Mouse (Mus musculus) C2C12 (cell line): Measurements from ENCODE around the gene Lbx2. TPM values are rescaled to one million over a fixed set of nuclear protein-coding genes. Genes with fewer than 3 reads are reported as not detected.

Source experiments
- H3K27me3 ChIP-seq: one replicate; pipeline ENCODE4 v1.6.1; 2011; ENCODE audit not compliant: control insufficient read depth, insufficient read depth, insufficient read length
- H3K36me3 ChIP-seq: one replicate; pipeline ENCODE4 v1.6.1; 2011; ENCODE audit not compliant: control insufficient read depth, insufficient read depth
- H3K4me3 ChIP-seq: one replicate; pipeline ENCODE4 v1.5.1; 2011; ENCODE audit warnings: mild to moderate bottlenecking, control low read depth; ENCODE audit not compliant: poor library complexity, insufficient read depth, severe bottlenecking
- H3K79me2 ChIP-seq: one replicate; pipeline ENCODE4 v1.6.1; 2011; ENCODE audit not compliant: control insufficient read depth, insufficient read depth
- H3K79me3 ChIP-seq: one replicate; pipeline ENCODE4 v1.6.1; 2011; ENCODE audit warnings: low read depth, control low read depth
- H3ac ChIP-seq: one replicate; pipeline ENCODE3; 2011; ENCODE audit warnings: low read depth; ENCODE audit not compliant: control insufficient read depth, insufficient read length
- CEBPB ChIP-seq: IDR thresholded peaks from one replicate; pipeline ENCODE4 v1.6.1; 2011; ENCODE audit warnings: low read depth, mild to moderate bottlenecking, control low read depth, moderate library complexity
- CTCF ChIP-seq: IDR thresholded peaks from one replicate; pipeline ENCODE4 v1.5.1; 2011; ENCODE audit not compliant: control insufficient read depth, insufficient read depth, insufficient read length
- FOSL1 ChIP-seq: IDR thresholded peaks from one replicate; pipeline ENCODE4 v1.8.0; 2011; ENCODE audit warnings: mild to moderate bottlenecking, low read length; ENCODE audit not compliant: poor library complexity, insufficient read depth, severe bottlenecking
- MAX ChIP-seq: IDR thresholded peaks from one replicate; pipeline ENCODE4 v1.6.1; 2011; ENCODE audit warnings: mild to moderate bottlenecking, control low read depth
- MYOD1 ChIP-seq: IDR thresholded peaks from one replicate; pipeline ENCODE4 v1.6.1; 2011; ENCODE audit warnings: low read depth; ENCODE audit not compliant: control insufficient read depth, insufficient read length
- MYOG ChIP-seq: IDR thresholded peaks from one replicate; pipeline ENCODE4 v1.6.1; 2011; ENCODE audit not compliant: control insufficient read depth, insufficient read length; ENCODE audit errors: extremely low read depth
- USF1 ChIP-seq: IDR thresholded peaks from one replicate; pipeline ENCODE4 v1.6.1; 2011; ENCODE audit warnings: low read depth, mild to moderate bottlenecking, control low read depth, moderate library complexity
- polyA plus RNA-seq: library from polyadenylated mRNA; unstranded; fragments of >200 nt; fragmentation: generic; extraction: Trizol; gene quantifications from one replicate; pipeline ENCODE4 v1.2.1, GENCODE M21; 2012; ENCODE audit warnings: missing spikeins

The Lbx2 gene
- polyA plus RNA-seq, 1 experiment = 0.11 TPM

DNA sequence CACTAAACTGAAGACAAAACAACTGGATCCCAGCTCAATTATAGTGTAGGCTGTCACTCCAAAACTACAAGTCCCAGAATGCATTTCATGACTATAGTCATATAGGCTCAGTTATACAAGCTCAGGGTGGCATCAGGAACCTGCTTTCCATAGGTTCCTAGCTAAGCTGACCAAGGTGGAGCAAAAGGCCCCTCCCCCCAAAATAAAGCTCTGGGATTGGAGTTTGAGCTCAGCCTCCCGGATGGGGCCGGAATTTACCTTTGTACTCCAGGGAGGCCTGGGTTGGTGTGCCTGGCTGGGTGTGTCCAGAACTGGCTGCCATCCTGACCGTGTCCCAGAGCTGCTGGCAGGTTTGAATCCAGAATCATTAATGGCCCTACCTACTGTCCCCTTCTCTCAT, 28.4 kb upstream of the Lbx2 start, which contains the start of gene Dqx1:
Gene Dqx1, plus strand, starts transcription at position 55 of the 400 bp plus-strand sequence.
- no peak within 1 kb of the TSS for H3K4me3 ChIP-seq
- peaks cover 31% of the 10 kb centered on the region for H3K79me3 ChIP-seq
- no peak within 1 kb of the TSS for H3ac ChIP-seq
- H3K79me2 ChIP-seq = peaks cover 41% of the 10 kb centered on the region
- no peak for TF ChIP-seq USF1
- no peak for TF ChIP-seq CTCF
- TF ChIP-seq MAX = no peak
- TF ChIP-seq MYOG = no peak
- TF ChIP-seq CEBPB = no peak
- TF ChIP-seq MYOD1 = no peak
- TF ChIP-seq FOSL1 = no peak
- peaks cover 5% of the 10 kb centered on the region for H3K27me3 ChIP-seq
- peaks cover 29% of the 10 kb centered on the region for H3K36me3 ChIP-seq

DNA sequence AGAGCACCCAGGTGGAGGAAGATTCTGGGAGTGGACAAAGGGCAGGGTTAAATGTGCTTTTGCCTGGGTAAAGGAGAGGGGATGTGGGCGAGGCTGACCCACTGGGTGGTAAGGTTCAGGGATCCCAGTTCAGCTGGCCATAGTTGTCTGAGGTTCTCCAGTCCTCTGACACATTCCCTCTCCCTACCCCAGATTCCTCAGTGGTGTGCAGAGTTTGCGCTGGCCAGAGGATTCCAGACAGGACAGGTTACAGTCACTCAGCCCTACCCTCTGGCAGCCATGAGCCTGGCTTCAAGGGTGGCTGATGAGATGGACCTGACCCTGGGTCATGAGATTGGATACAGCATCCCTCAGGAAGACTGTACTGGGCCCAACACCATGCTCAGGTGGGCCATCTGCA, 27.4 kb upstream of the Lbx2 start:
- peaks cover 29% of the 10 kb centered on the region for H3K36me3 ChIP-seq
- H3ac ChIP-seq = no peak overlapping the region
- TF ChIP-seq MAX (no peak), USF1 (no peak), CTCF (no peak), FOSL1 (no peak), MYOG (no peak), MYOD1 (no peak), CEBPB (no peak)
- peaks cover 31% of the 10 kb centered on the region for H3K79me2 ChIP-seq
- H3K79me3 ChIP-seq = peaks cover 23% of the 10 kb centered on the region
- peaks cover 14% of the 10 kb centered on the region for H3K27me3 ChIP-seq
- no peak overlapping the region for H3K4me3 ChIP-seq

DNA sequence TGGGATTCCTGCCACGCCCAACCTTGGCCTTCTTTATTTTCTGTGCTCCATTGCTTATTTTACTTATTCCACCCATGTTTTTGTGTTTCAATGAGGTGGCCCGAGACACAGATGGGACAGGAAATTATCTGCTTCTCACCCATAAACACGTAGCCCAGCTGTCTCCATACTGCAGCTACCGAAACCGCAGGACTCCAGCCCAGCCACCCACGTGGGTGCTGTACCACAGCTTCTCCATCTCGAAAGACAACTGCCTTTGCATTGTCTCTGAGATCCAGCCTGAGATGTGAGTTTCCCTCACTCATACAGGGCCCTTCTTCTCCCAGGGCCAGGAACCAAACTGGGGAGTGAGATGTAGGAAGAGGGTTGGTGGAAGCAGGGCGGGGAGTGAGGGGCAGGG, 20.2 kb upstream of the Lbx2 start:
- TF ChIP-seq MYOG = no peak
- Histone ChIP-seq H3ac (no peak overlapping the region), H3K27me3 (peaks cover 72% of the 10 kb centered on the region), H3K36me3 (no peaks in the 10 kb centered on the region), H3K79me2 (no peaks in the 10 kb centered on the region), H3K4me3 (no peak overlapping the region), H3K79me3 (no peaks in the 10 kb centered on the region)

DNA sequence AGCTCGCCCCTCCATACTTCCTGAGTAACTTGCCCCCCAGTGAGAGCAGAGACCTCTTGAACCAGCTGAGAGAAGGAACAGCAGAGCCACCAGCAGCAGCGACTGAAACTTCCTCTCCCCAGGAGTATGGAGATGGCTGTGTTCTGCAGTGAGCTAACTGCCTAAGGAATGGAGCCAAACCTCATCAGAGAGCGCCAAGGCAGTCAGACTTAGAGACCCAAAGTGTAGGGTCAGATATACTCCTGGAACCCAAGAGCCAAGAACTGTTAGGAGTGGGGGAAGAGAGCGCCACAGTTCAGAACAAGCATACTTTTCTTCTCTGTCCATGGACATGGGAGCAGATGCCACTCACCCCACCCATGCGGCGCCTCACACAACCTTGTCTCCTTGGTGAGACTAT, 19.7 kb upstream of the Lbx2 start:
- H3K4me3 ChIP-seq = no peak overlapping the region
- no peaks in the 10 kb centered on the region for H3K79me3 ChIP-seq
- peaks cover 76% of the 10 kb centered on the region for H3K27me3 ChIP-seq
- no peak overlapping the region for H3ac ChIP-seq
- TF ChIP-seq CEBPB (no peak), MAX (no peak), MYOG (no peak), FOSL1 (no peak), MYOD1 (no peak), CTCF (no peak), USF1 (no peak)
- no peaks in the 10 kb centered on the region for H3K36me3 ChIP-seq
- H3K79me2 ChIP-seq = no peaks in the 10 kb centered on the region

GRCm38 (mm10) chr6:83068221-83068620, 17.9 kb upstream of the Lbx2 start:
- no peaks in the 10 kb centered on the region for H3K36me3 ChIP-seq
- no peak overlapping the region for H3K4me3 ChIP-seq
- no peaks in the 10 kb centered on the region for H3K79me3 ChIP-seq
- H3K27me3 ChIP-seq = peaks cover 82% of the 10 kb centered on the region
- TF ChIP-seq CEBPB (no peak), CTCF (no peak), FOSL1 (no peak), MYOD1 (no peak), MYOG (no peak), USF1 (no peak), MAX (no peak)
- H3K79me2 ChIP-seq = no peaks in the 10 kb centered on the region
- no peak overlapping the region for H3ac ChIP-seq

DNA sequence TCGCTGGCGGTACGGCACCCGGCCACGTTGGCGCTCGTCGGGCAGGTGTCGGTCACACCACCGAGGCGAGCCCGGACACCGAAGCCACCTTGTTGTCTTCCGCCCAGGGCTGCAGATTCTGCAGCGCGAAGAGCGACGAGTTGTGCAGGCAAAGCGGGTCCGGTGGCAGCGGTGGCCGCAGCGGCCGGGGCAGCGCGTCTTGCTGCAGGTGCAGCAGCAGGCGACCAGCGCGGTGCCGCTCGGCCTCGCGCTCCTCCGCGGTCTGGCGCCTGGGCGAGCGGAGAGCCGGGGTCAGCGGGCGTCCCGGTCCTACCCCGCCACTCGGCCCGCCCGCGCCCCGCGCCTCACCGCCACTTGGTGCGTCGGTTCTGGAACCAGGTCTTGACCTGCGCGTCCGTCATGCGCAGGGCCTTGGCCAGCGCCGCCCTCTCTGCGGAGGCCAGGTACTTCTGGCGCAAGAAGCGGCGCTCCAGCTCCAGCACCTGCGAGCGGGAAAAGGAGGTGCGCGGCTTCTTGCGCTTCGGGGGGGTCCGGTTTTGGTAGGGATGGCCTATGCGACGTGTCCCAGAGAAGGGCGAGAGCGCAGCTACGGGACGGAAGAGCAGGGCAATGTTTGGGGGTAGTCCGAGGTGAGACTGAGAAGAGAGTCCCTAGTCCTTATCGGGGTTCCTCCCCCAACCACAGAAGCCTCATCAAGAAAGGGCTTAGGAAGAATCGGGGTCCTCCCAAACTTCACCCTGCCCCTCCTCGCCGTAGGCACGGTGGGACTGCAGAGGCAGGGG, 17.3 kb upstream of the Lbx2 start:
- peaks cover 75% of the 10 kb centered on the region for H3K27me3 ChIP-seq
- H3K4me3 ChIP-seq = no peak overlapping the region
- peak overlapping the region; percentile 18 for H3ac ChIP-seq
- no peak for TF ChIP-seq MYOG
- TF ChIP-seq CEBPB = no peak
- no peak for TF ChIP-seq MYOD1
- no peak for TF ChIP-seq MAX
- TF ChIP-seq CTCF = no peak
- TF ChIP-seq USF1 = no peak
- no peak for TF ChIP-seq FOSL1
- H3K36me3 ChIP-seq = no peaks in the 10 kb centered on the region
- H3K79me3 ChIP-seq = no peaks in the 10 kb centered on the region
- H3K79me2 ChIP-seq = no peaks in the 10 kb centered on the region
